Mouse (Mus musculus) heart, postnatal 25 days (tissue): Measurements from ENCODE around the gene Scamp3. TPM values are rescaled to one million over a fixed set of nuclear protein-coding genes. Genes with fewer than 3 reads are reported as not detected.
"Not testable (repeated sequence)": the region's sequence is repeated elsewhere in the genome, so short reads cannot be mapped to it uniquely, and the experiment has no call there.

ENCODE experiments used
- DNase-seq: peaks from one replicate; pipeline ENCODE4 v3.0.0; 2022; ENCODE audit warnings: low spot score
- intact Hi-C: fragments of 180-260 bp; cut with DNase I; formaldehyde crosslinking; loops from one replicate; pipeline ENCODE4 v1.15.1; 2025
- total RNA-seq, 2 experiments: library from RNA; stranded (reverse); gene quantifications; 2 replicates each; pipeline ENCODE4 v1.2.3; 2021

Scamp3 gene
- 10 to 100 TPM; 48.9 to 50.2 TPM for total RNA-seq

- DNase-seq: peak; percentile 75
- intact Hi-C loops: loop anchor here (10.0 kb wide), 1 partner anchor 623 kb away; the partner anchor contains the start of genes Lamtor2 and Ubqln4
Measured at GRCm38 (mm10) chr3:89177242-89178106, at the start of gene Scamp3. Gene Scamp3 (plus strand): TSS chr3:89177473.

- intact Hi-C loops: no loop called here
- no peak for DNase-seq
Measured at GRCm38 (mm10) chr3:89129908-89130307, 47.4 kb upstream of the Scamp3 start.

DNA sequence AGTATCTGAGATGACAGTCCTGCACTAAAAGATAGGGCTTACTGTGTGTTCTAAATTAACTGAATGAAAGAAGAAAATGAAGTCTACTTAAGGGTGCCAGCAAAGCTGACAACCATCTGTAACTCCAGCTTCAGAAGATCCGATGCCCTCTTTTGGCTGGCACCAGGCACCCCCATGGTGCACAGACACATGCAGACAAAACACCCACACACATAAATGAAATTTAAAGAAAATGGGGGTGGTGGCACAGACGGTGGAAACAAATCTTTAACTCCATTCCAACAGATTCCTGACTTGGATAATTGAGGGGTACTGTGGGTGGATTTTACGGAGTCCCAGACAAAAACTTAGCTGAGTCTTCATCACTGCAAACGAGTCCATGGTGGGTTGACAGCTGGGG lies 45.5 kb upstream of the Scamp3 start:
- intact Hi-C loops: no loop called here

DNA sequence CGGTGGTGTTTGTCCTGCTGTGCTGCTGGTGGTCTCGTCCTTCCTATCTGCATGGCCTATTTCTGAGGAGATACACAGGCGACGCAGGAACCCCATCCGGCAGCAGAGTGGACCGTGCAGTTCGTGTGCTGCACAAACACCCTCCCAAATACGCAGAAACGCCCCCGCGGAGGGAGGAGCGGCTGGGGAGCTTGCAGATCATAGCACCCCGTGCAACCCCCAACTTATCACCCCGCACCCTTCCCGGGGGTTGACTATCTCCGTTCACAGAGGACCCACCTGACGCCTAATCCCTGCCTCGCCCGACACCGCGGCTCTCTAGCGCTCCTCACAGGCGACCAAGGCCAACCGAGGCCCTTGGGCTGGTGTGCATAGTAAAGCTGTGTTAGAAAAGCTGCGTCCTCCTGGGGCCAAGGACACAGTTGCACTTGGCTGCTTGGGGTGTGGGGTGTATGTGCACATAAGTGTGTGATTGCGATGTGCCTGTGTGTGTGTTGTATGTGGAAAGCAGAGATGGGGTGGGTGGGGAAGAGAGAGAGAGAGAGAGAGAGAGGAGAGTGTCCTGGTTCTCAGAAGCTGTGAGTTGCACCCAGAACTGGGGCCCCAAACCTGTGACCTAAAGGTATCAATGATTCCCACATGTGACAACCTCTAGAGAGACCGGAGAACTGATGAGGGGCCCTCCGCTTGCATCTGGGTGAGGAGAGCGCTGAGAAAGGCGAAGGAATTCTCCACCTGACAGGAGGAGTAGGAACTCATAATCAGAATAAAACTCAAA lies 44.8 kb upstream of the Scamp3 start:
- intact Hi-C loops: no loop called here
- DNase-seq: no peak

More for the DNA sequence above, 45.5 kb upstream of the Scamp3 start:
- no peak for DNase-seq

DNA sequence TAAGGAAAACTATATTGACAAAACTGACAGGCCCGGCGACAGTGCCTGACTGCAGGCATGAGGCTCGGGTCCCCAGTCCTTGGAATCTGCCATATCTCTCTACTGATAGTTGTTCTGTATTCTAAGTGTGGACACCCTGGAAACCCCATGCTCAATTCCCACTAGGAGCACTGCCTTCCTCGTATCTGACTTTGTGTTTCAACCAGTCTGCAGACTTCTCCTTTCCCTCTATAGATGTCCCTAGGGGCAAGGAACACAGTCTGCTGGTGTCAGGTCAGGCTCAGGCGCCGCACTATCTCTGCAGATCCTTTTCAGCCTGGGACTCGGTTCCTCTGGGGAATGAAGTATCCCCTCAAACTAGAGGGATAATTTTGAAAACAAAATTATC lies 44.2 kb upstream of the Scamp3 start:
- DNase-seq: no peak
- intact Hi-C loops: no loop called here

DNA sequence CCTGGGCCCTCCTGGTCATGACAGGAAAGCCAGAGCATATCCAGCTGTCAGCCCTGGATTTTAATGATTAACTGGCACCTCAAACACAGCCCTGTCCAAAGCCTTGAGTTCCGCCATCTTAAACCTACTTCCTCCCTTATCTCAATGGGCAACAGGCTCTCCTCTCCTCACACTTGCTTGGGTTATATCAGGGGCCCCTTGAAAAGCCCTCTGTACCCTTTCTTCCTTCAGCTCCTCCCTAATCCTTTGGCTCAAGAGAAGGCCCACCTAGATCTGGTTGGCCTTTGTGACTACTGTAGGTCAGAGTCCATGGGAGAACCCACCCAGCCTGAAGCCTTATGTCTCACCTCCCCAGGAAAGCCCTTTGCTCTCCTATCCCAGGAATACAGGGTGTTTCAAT lies 43.5 kb upstream of the Scamp3 start:
- no peak for DNase-seq
- intact Hi-C loops: no loop called here

DNA sequence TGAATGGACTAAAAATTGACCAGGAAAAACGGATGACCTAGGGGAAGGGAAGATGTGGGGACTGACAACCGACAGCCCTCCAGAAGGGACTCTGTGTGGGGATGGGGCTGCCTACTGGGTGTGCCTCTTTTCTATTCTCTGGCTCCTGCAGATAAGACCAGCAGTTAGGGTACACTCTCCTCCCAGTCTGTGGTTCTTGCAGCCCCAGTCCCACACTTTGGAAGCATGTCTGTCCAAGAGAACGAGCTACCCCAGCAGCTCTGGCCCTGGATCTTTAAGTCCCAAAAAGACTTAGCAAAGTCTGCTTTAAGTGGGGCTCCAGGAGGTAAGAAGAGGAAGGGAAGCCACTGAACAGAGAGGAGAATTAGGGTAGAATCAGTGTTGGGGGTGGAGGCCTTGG lies 41.3 kb upstream of the Scamp3 start, which contains the start of gene Pklr:
Gene Pklr (plus strand): TSS at position 185 of the 400 bp plus-strand sequence.
- no peak for DNase-seq
- intact Hi-C loops: no loop called here

DNA sequence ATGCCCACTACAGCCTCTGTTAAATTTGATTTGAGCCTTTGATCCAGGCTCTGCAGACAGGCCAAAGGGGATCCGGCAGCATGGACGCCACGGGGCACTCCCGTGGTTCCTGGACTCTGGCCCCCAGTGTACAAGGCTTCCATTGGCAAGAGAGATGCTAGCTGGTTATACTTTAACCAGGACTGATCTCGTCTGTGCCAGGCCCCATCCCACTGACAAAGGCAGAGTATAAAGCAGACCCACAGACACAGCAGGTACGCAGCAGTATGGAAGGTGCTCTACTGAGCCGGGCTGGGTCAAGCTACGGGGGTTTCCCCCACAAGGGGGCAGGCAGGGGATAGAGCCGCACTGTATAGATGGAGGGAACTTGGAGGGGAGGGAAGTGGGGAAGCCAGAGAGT lies 40.9 kb upstream of the Scamp3 start:
- DNase-seq: no peak
- intact Hi-C loops: no loop called here

DNA sequence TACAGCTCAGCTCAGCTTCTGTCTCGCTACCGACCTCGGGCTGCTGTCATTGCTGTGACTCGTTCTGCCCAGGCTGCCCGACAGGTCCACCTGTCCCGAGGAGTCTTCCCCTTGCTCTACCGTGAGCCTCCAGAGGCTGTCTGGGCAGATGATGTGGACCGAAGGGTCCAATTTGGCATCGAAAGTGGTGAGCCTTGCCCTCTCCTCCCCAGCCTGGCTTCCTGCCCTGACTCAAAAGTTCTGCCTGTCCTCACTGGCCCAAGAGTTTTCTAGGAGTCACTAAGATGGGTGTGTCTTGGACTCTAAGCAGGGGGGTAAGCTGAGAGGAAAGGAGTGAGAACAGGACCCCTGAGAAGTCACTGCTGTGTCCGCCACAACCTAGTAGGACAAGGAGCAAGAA lies 32.5 kb upstream of the Scamp3 start:
- intact Hi-C loops: no loop called here
- DNase-seq: no peak

DNA sequence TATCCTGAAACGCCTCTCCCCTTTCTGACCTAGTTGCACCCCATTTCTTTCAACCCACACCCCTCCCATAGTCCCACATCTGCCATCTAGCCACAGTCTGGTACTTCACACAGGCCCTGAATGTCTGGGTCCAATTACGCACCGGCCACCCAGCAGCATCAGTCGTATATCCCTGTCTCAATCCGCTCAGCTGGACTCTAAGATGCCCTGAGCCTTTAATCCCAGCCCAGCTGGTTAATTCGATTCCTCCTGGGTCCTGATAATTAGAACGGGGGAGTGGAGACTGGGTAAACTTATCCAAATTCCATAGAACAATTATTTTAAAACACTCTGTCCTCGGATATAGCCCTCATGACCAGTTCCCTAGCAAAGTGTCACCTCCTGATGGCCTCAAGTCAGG lies 31.7 kb upstream of the Scamp3 start:
- no peak for DNase-seq
- intact Hi-C loops: no loop called here

DNA sequence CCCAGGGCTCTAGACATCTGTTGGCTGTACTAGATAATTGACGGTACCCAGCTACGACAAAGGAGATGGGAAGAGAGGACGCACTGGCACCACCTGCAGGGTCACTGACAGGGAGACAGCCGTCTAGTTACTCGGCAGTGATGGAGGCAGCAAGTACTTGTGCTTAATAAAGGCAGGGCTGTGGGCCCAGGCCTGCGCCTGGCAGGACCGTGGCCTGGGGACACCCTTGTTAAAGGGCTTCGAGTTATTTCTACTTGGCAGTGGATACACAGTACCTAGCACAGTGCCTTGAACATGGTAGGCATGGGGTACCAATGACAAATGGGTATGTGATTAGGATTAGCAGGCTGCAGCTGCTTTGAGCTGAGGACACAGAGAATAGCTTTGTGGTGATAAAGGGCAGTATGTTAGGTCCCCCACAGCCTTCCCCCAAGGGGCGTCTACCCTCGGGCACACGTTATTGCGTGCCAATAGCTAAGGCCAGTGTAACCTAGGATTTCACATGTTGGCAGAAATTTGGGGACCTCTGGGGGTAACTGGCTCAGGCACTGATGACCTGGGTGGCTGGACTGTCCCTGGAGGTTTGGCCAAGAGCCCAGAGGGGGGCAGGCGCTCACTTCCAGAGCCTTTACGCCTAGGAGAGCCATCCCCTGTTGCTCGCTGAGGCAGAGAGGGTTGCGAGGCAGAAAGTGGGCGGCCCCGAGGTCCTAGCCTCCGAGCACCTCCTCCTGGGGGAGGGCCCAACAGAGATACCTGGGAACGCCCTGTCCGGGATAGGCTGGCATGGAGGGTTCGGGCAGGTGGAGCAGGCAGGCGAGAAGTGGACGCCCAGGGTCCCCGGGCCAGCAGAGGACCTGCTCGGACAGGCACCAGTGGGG lies 29.9 kb upstream of the Scamp3 start:
- intact Hi-C loops: no loop called here
- DNase-seq: no peak

DNA sequence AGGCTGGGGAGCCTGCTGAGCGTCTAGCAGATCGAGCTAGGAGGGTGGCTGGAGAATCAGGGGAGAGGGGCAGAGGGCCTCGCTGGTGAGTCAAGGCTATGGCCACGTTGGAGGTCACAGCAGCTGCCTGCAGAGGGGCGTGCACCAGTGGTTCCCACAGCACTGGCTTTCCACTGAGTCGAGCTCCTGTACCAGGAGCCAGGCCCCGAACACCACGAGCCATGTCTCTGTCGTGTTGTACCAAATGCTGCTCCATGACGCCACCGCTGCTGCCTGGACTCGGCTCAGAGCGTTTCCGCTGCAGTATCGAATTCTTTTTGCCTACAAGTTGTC lies 29.3 kb upstream of the Scamp3 start:
- intact Hi-C loops: no loop called here
- DNase-seq: no peak

- intact Hi-C loops: no loop called here
- no peak for DNase-seq
Measured at GRCm38 (mm10) chr3:89148567-89148966, 28.7 kb upstream of the Scamp3 start.

- intact Hi-C loops: no loop called here
- DNase-seq: no peak
Measured at GRCm38 (mm10) chr3:89152084-89152835, 25.0 kb upstream of the Scamp3 start.

DNA sequence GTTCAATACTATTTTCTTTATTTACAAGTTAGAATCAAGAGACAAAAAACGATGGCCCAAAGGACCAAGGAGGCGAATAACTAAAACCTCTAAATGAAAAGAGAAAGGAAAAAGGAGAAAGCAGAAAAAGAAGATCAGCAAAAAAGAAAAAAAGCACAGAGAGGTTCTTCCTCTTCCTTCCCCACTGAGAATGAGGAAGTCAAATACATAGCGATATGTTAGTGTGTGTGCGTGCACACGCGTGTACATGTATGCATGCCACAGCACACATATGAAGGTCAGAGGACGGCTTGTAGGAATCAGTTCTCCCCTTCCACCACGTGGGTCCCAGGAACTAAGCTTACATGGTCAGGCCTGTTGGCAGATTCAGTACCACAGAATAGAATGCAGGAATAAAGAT lies 20.3 kb upstream of the Scamp3 start:
- DNase-seq: no peak
- intact Hi-C loops: no loop called here

GRCm38 (mm10) chr3:89158651-89159050 lies 18.6 kb upstream of the Scamp3 start:
- intact Hi-C loops: no loop called here
- no peak for DNase-seq

GRCm38 (mm10) chr3:89159211-89159610 lies 18.1 kb upstream of the Scamp3 start:
- intact Hi-C loops: no loop called here
- DNase-seq: no peak

GRCm38 (mm10) chr3:89159616-89160344 lies 17.5 kb upstream of the Scamp3 start, which contains the start of gene Hcn3:
Gene Hcn3 (minus strand): TSS chr3:89160196.
- intact Hi-C loops: no loop called here
- no peak for DNase-seq

GRCm38 (mm10) chr3:89161207-89161606 lies 16.1 kb upstream of the Scamp3 start:
- DNase-seq, intact Hi-C loops: not testable (repeated sequence)
